Mouse (Mus musculus) CD8-positive naive resting alpha-beta T cell, adult 2 months (primary cell): ENCODE measurements around the gene Eef1akmt2.

Experiments
- DNase-seq, 2 experiments: peaks; one replicate each; pipeline ENCODE4 v3.0.0; 2022; ENCODE audit warnings: low read depth in 2 of 2, low spot score in 2 of 2

Gene Eef1akmt2

GRCm38 (mm10) chr7:132811716-132812618 is 40.5 kb downstream of the Eef1akmt2 start:
- DNase-seq = peak; percentile 37 to 39

- peak; percentile 82 to 88 for DNase-seq
Observed at GRCm38 (mm10) chr7:132810879-132811278, 41.6 kb downstream of the Eef1akmt2 start.

- no peak for DNase-seq
Observed at GRCm38 (mm10) chr7:132810368-132810767, 42.1 kb downstream of the Eef1akmt2 start.

GRCm38 (mm10) chr7:132809721-132810120 is 42.8 kb downstream of the Eef1akmt2 start:
- no peak for DNase-seq

GRCm38 (mm10) chr7:132808841-132809682 is 43.4 kb downstream of the Eef1akmt2 start:
- no peak for DNase-seq

GRCm38 (mm10) chr7:132808051-132808796 is 44.2 kb downstream of the Eef1akmt2 start:
- no peak for DNase-seq

GRCm38 (mm10) chr7:132806926-132807857 is 45.3 kb downstream of the Eef1akmt2 start:
- no peak for DNase-seq

- DNase-seq = no peak
Observed at GRCm38 (mm10) chr7:132806286-132806685, 46.2 kb downstream of the Eef1akmt2 start.

GRCm38 (mm10) chr7:132804951-132805350 is 47.5 kb downstream of the Eef1akmt2 start:
- DNase-seq = no peak

GRCm38 (mm10) chr7:132804461-132804860 is 48.0 kb downstream of the Eef1akmt2 start:
- no peak for DNase-seq

GRCm38 (mm10) chr7:132803962-132804361 is 48.5 kb downstream of the Eef1akmt2 start:
- peak; percentile 40 to 55 for DNase-seq

- DNase-seq = no peak
Observed at GRCm38 (mm10) chr7:132803336-132803735, 49.1 kb downstream of the Eef1akmt2 start.

GRCm38 (mm10) chr7:132802691-132803090 is 49.8 kb downstream of the Eef1akmt2 start:
- no peak for DNase-seq

- no peak for DNase-seq
Observed at GRCm38 (mm10) chr7:132802066-132802465, 50.4 kb downstream of the Eef1akmt2 start.

GRCm38 (mm10) chr7:132801509-132801908 is 51.0 kb downstream of the Eef1akmt2 start:
- DNase-seq = no peak

- no peak for DNase-seq
Observed at GRCm38 (mm10) chr7:132800868-132801267, 51.6 kb downstream of the Eef1akmt2 start.

GRCm38 (mm10) chr7:132799119-132800016 is 53.1 kb downstream of the Eef1akmt2 start:
- DNase-seq = no peak

- DNase-seq = no peak
Observed at GRCm38 (mm10) chr7:132795141-132795540, 57.3 kb downstream of the Eef1akmt2 start.

GRCm38 (mm10) chr7:132793467-132793866 is 59.0 kb downstream of the Eef1akmt2 start:
- no peak for DNase-seq
